Mouse (Mus musculus) frontal cortex, postnatal 36 days (tissue): ENCODE measurements around the gene Rab12.
A peak's percentile ranks its signal among the peaks of the same experiment; 100 is the strongest.

ENCODE experiments used
- DNase-seq, 2 experiments: peaks; one replicate each; pipeline ENCODE4 v3.0.0; 2022; ENCODE audit warnings: low spot score in 2 of 2

Rab12 gene

GRCm38 (mm10) chr17:66502865-66503264, 16.7 kb downstream of the Rab12 start:
- DNase-seq, result no peak

GRCm38 (mm10) chr17:66498598-66498997, 20.9 kb downstream of the Rab12 start:
- DNase-seq, result no peak

DNA sequence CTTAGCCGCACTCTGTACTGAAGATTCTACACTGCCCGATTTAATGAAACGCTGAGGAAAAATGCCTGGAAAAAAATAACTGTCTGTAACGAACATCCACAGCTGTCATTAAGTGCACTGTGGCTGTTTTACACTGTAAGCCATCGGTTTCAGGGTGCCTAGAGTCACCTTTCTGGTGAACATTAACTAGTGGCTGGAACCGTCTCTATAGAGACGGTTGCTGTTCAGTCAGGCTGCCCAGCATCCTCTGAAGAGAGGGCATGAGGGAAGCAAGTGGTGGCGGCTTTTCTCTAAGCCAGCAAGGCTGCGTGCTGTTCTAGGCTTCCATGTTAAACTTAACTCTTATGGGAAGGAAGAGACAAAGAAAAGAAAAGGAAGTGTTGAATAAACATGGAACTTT, 22.9 kb downstream of the Rab12 start:
- no peak for DNase-seq

GRCm38 (mm10) chr17:66490022-66490601, 29.4 kb downstream of the Rab12 start:
- DNase-seq, result peak; percentile 71 to 81

DNA sequence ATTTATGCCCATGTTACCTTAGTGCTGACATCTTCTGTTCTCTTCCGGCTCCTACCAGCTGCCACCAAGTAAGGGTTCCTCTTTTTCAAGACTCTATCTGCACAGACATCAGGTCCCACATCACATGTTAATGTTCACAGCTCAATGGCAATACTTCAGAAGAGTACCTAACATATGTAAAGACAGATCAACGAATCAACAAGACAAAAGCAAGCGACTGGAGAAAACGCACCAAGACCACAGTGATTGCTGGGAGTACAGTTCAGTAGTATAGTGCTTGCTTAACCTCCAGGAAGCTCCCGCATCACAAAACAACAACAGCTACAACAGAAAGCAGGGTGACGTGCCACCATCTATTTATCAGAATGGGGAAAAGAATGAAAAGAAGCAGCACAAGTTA, 33.0 kb downstream of the Rab12 start:
- no peak for DNase-seq

GRCm38 (mm10) chr17:66485742-66486141, 33.8 kb downstream of the Rab12 start:
- DNase-seq, result peak; percentile 76 to 86

DNA sequence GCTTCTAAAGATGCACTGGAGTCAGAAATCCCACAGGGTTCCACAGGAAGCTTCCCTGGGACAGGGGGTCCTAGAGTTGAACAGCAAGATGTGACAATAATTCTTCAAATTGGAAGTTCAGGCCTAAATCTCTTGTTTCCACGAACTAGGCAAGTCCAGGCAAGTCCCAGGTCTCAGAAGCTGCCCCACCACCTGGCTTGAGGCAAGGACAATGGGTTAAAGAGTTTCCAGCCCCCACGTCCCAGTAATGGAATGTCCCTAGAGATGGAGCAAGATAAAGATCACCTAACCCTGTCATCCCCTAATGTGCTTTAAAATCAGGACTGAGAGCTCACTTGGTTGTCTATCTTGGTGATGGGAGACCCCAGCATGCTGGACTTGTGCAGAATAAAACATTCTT, 34.6 kb downstream of the Rab12 start:
- no peak for DNase-seq

DNA sequence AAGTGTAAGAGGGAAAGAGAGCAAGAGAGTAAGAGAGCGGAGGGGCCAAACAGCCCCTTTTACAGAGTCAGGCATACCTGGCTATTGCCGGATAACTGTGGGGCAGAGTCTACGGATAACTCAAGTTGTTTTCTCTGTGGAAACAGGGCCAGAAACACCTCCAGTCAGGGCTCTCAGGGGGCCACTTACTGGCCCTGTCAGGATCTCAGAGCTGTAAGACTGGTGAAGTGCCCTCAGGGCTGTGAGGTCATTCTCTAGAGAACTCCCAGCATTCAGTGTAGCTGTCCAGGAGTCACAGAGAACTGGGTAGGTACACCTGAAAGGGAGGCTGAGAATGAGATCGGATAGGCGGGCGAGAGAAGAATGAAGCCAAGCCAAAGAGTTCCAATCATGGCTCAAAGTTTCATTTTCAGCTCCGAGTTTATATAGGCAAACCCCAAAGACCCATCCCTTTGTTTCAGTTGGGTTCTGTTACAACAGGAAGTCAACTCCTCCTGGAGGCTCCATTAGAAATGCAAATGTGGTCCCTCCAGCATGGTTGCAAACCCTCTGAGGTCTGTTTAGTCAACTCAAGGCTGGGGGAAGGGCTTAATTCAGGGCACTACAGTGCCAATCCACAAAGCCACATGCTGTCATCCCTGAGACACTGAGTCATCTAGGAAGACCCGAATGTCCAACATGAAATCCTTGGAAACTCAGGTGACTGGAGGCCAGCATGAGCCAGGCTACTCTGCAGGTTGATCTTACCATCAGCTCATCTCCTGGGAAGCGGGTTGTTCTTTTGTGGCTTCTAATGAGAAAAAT, 35.7 kb downstream of the Rab12 start:
- no peak for DNase-seq

DNA sequence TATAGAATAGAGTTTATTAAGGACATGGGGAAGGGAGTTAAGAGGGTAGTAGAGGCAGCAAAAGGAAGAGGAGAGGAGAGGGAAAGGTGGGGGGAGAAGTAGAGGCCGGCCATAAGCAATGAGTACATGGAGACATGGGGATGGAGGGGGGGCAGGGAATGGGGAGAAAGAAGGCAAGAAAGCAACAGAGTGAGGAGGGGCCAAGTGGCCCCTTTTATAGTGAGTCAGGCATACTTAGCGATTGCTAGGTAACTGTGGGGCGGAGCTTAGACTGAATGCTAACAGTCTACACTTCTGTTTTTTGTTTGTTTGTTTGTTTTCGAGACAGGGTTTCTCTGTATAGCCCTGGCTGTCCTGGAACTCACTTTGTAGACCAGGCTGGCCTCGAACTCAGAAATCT, 38.2 kb downstream of the Rab12 start:
- DNase-seq, result no peak

- no peak for DNase-seq
Observed at GRCm38 (mm10) chr17:66480491-66481278, 38.8 kb downstream of the Rab12 start.

DNA sequence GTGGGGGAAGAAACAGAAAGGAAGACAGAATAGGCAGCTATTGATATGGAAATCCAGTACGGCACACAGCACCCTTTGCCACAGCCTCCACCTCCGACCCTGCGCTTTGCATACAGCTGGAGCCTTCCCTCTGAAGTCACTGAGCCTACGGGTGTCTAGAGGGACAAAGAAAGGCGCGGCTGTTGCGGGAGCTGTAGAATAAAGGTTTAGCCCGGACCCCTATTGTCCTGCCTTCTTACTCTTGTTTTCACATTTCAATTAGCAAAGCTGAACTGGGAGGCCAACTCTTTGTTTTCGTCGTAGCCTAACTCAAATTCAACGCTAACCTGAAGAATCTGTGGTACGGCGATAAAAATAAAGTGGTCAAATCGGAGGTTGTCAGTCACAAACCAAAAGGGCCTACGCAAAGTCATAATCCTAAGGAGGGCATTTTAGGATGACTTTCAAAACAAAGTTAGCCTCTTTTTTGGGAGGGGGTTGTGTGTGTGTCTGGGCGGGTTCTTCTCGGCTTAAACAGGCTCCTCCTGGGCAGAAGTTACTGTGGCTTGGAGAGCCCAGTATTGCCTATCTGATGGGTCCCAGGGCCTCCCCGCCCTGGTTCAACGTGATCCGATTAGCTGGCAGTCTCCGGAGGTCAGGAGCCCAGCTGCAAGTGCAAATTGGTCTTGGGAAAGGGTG, 39.6 kb downstream of the Rab12 start:
- DNase-seq, result no peak

GRCm38 (mm10) chr17:66479311-66479710, 40.2 kb downstream of the Rab12 start:
- peak; percentile 56 to 70 for DNase-seq

GRCm38 (mm10) chr17:66473205-66473604, 46.3 kb downstream of the Rab12 start:
- DNase-seq, result no peak

DNA sequence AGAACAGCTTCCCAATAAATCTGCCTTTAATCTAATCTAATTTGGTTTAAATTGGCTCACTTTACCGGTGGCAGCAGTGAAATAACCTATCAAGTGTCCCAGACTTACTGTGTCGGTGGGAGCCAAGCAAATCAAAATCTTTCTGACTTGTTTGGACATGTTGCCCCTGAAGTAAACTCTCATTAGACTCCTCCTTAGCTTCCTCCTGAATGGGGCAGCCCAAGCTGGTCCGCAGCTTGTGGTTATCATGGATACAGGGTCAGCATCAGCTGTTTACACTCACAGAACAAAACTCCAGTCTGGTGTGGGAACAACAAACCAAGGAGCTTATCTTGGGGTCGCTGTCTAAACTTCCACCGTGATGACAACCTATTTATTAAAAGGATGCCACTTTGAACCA, 47.8 kb downstream of the Rab12 start:
- no peak for DNase-seq

- no peak for DNase-seq
Observed at GRCm38 (mm10) chr17:66471252-66471651, 48.3 kb downstream of the Rab12 start.

DNA sequence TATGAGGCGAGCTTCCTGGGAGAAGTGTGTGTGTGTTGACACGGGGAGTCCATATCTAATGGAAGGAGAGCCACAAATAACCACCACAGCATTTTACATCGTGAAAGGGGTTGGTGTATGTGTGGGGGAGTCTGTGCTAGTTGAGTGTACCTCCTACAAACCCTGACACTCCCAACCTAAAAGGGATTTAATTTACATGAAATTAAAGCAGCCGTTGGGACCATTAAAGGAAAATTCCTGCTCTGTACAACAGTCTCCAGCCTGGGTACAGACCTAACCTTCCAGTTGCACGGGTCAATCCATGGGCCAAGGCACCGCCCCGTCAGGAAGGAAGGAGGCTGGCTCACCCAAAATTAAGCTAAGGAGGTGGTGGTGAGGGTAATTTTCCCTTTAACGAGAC, 49.5 kb downstream of the Rab12 start:
- DNase-seq, result peak in 1 of 2 experiments; percentile 29

- no peak for DNase-seq
Observed at GRCm38 (mm10) chr17:66457278-66457677, 62.3 kb downstream of the Rab12 start.

- peak; percentile 91 for DNase-seq
Observed at GRCm38 (mm10) chr17:66451143-66451542, 68.4 kb downstream of the Rab12 start.

GRCm38 (mm10) chr17:66450526-66451070, 68.9 kb downstream of the Rab12 start:
- no peak for DNase-seq

DNA sequence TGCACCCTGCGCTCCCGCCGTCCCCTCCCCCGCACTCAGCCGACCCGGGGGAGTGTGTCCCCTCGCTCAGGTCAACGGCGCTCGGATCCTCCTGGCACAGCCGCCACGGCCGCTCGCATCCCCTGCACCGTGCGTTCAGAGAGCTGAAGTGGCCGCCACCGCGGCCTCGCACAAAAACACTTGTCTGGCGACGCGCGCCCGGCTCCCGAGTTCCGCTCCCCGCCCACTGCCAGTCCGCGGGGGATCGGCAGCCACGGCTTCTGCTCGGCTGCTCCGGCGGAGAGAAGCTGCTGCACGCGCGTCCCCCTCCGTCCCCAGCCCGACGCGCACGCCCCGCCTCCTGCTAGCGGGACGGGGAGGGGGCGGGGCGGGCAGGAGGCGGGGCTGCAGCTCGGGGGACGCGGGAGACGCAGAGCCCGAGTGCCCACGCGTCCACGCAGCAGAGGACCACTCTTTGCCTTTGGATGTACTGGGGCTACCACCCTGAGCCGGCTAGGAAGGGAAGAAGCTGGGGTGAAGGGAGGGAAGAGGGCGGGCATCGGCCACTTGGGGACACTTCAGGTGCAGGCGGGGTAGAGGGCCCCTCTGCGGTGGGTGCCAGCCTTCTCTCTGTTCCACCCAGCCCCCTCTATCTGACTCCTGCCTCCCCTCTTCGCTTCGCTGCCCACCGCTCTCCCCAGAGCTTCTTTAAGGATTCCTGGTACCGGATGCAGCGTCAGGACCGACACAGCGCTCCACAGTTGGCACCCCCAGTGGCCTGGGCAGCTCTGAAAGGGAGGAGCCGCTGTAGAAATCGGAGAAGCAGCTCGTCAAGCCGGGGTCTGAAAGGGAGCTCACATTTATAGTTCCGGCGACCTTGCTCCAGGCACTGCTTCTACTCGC, 69.8 kb downstream of the Rab12 start, which contains the start of gene Mtcl1:
Gene Mtcl1, minus strand, starts transcription at position 291 of the 882 bp plus-strand sequence.
- peak; percentile 86 for DNase-seq
